Mouse (Mus musculus): ENCODE results near the gene Mrps14.

- TF ChIP-seq POLR2AphosphoS2 (IDR thresholded peaks at IDR 0.05; ENCODE audit: low read length) (no peak), MAFK (IDR thresholded peaks at IDR 0.05; ENCODE audit: borderline replicate concordance, low read depth, low read length) (no peak), CTCF (IDR thresholded peaks at IDR 0.05 in 2 of 3, conservative IDR thresholded peaks at IDR 0.05 in 1 of 3; ENCODE audit: control insufficient read depth in 1 of 3, insufficient read depth in 1 of 3, low read depth in 2 of 3, low read length in 3 of 3, poor library complexity in 1 of 3, severe bottlenecking in 1 of 3) (no peak), ZMIZ1 (IDR thresholded peaks at IDR 0.05; ENCODE audit: low read depth, low read length) (no peak), NRF1 (IDR thresholded peaks at IDR 0.05; ENCODE audit: insufficient read depth, low read depth, low read length, poor library complexity, severe bottlenecking) (no peak), NELFE (IDR thresholded peaks at IDR 0.05; ENCODE audit: low read depth, low read length) (no peak), ZNF384 (IDR thresholded peaks at IDR 0.05; ENCODE audit: low read depth, low read length) (no peak), RCOR1 (IDR thresholded peaks at IDR 0.05; ENCODE audit: low read depth, low read length) (no peak), EP300 (IDR thresholded peaks at IDR 0.05; ENCODE audit: low read depth in 1 of 2, low read length in 2 of 2) (no peak)
Measured at GRCm38 (mm10) chr1:160147274-160147673, 47.7 kb upstream of the Mrps14 start.
